Mouse (Mus musculus) left cerebral cortex, postnatal 25 days (tissue): Measurements from ENCODE around the gene Trim10. TPM values are rescaled to one million over a fixed set of nuclear protein-coding genes. Genes with fewer than 3 reads are reported as not detected.
"Not testable (repeated sequence)": the region's sequence is repeated elsewhere in the genome, so short reads cannot be mapped to it uniquely, and the experiment has no call there.

Experiments used
- DNase-seq, 2 experiments: peaks; one replicate each; pipeline ENCODE4 v3.0.0; 2022; ENCODE audit warnings: low spot score in 2 of 2, mixed read lengths in 1 of 2
- intact Hi-C: fragments of 180-260 bp; cut with DNase I; formaldehyde crosslinking; loops from one replicate; pipeline ENCODE4 v1.15.1; 2025
- total RNA-seq, 2 experiments: library from RNA; stranded (reverse); gene quantifications; 2 replicates each; pipeline ENCODE4 v1.2.3; 2021

The Trim10 gene
- total RNA-seq, 2 experiments from 2014 or later = not detected

GRCm38 (mm10) chr17:36851627-36852026 is 17.7 kb upstream of the Trim10 start:
- DNase-seq = no peak
- intact Hi-C loops = no loop called here

- intact Hi-C loops = no loop called here
- no peak for DNase-seq
These were observed 13.9 kb upstream of the Trim10 start for GRCm38 (mm10) chr17:36855484-36855883.

GRCm38 (mm10) chr17:36856236-36856635 is 13.1 kb upstream of the Trim10 start:
- intact Hi-C loops = no loop called here
- no peak for DNase-seq

GRCm38 (mm10) chr17:36858181-36858580 is 11.2 kb upstream of the Trim10 start:
- intact Hi-C loops = no loop called here
- DNase-seq = no peak

GRCm38 (mm10) chr17:36861680-36862079 is 7.7 kb upstream of the Trim10 start:
- DNase-seq = no peak
- intact Hi-C loops = no loop called here

GRCm38 (mm10) chr17:36866719-36867527 is 2.5 kb upstream of the Trim10 start, which contains the start of gene Trim15:
Gene Trim15, minus strand, starts transcription at chr17:36867210.
- intact Hi-C loops = no loop called here
- DNase-seq = peak in 1 of 2 experiments; percentile 11

- intact Hi-C loops = no loop called here
- no peak for DNase-seq
These were observed 538 bp upstream of the Trim10 start for GRCm38 (mm10) chr17:36868836-36869235.

GRCm38 (mm10) chr17:36869955-36870810 is 809 bp downstream of the Trim10 start:
- DNase-seq = no peak
- intact Hi-C loops = no loop called here

- no peak for DNase-seq
- intact Hi-C loops = no loop called here
These were observed 5.3 kb downstream of the Trim10 start for GRCm38 (mm10) chr17:36874636-36875035.

- intact Hi-C loops = no loop called here
- no peak for DNase-seq
These were observed 14.0 kb downstream of the Trim10 start for GRCm38 (mm10) chr17:36883350-36883749.

- intact Hi-C loops = no loop called here
- DNase-seq = no peak
These were observed 15.9 kb downstream of the Trim10 start for GRCm38 (mm10) chr17:36885132-36885790.

- intact Hi-C loops = loop anchor here (5.0 kb wide), 3 partner anchors 157 to 312 kb away; partner anchors contain the start of genes Gabbr1, Olfr90 and Olfr94
- no peak for DNase-seq
These were observed 20.9 kb downstream of the Trim10 start, which contains the start of gene Trim40 for GRCm38 (mm10) chr17:36890073-36890903. Gene Trim40, minus strand, starts transcription at chr17:36890123.

- intact Hi-C loops = loop anchor here (5.0 kb wide), 3 partner anchors 156 to 311 kb away; partner anchors contain the start of genes Gabbr1, Olfr90 and Olfr94
- not testable (repeated sequence) for DNase-seq
These were observed 22.1 kb downstream of the Trim10 start for GRCm38 (mm10) chr17:36891496-36891895.

GRCm38 (mm10) chr17:36892362-36892761 is 23.0 kb downstream of the Trim10 start:
- intact Hi-C loops = loop anchor here (2.0 to 5.0 kb wide), 4 partner anchors 22 to 310 kb away; partner anchors contain the start of genes Gabbr1, Olfr90 and Olfr94
- DNase-seq = peak; percentile 42 to 56

GRCm38 (mm10) chr17:36893387-36893786 is 24.0 kb downstream of the Trim10 start:
- no peak for DNase-seq
- intact Hi-C loops = loop anchor here (2.0 to 5.0 kb wide), 4 partner anchors 21 to 309 kb away; partner anchors contain the start of genes Gabbr1, Olfr90 and Olfr94

- intact Hi-C loops = no loop called here
- DNase-seq = peak; percentile 25 to 44
These were observed 27.2 kb downstream of the Trim10 start for GRCm38 (mm10) chr17:36896583-36896982.

GRCm38 (mm10) chr17:36897065-36897464 is 27.7 kb downstream of the Trim10 start:
- intact Hi-C loops = no loop called here
- DNase-seq = no peak

- DNase-seq = no peak
- intact Hi-C loops = no loop called here
These were observed 28.3 kb downstream of the Trim10 start, which contains the start of gene Trim31 for GRCm38 (mm10) chr17:36897552-36898205. Gene Trim31, plus strand, starts transcription at chr17:36898118.
